Mouse (Mus musculus) liver, adult 2 months (tissue): ENCODE results near the gene Rbm34. TPM values are rescaled to one million over a fixed set of nuclear protein-coding genes. Genes with fewer than 3 reads are reported as not detected.
A peak's percentile ranks its signal among the peaks of the same experiment; 100 is the strongest.

Experiments used
- DNase-seq: peaks from one replicate; pipeline ENCODE4 v3.0.0-alpha.2; 2011; ENCODE audit warnings: low read depth, low spot score; ENCODE audit errors: extremely low read depth
- H3K27ac ChIP-seq: fragments of 200-500 bp; replicated peaks from 2 replicates; pipeline ENCODE4 v1.5.1; 2012; ENCODE audit warnings: low read depth, mild to moderate bottlenecking, control low read depth, inconsistent platforms, low read length; ENCODE audit not compliant: insufficient read depth
- H3K27me3 ChIP-seq: fragments of 200-500 bp; 2 replicates; pipeline ENCODE4 v1.6.1; 2012; ENCODE audit warnings: mild to moderate bottlenecking, moderate library complexity, low read length, inconsistent platforms; ENCODE audit not compliant: control insufficient read depth, insufficient read depth
- H3K36me3 ChIP-seq: fragments of 200-500 bp; 2 replicates; pipeline ENCODE4 v1.6.1; 2012; ENCODE audit warnings: low read length, inconsistent platforms; ENCODE audit not compliant: control insufficient read depth, insufficient read depth
- H3K4me1 ChIP-seq: fragments of 200-500 bp; 2 replicates; pipeline ENCODE4 v1.6.1; 2011; ENCODE audit warnings: low read length; ENCODE audit not compliant: control insufficient read depth, insufficient read depth
- H3K4me3 ChIP-seq: fragments of 200-500 bp; 2 replicates; pipeline ENCODE4 v1.5.1; 2011; ENCODE audit warnings: low read depth, mild to moderate bottlenecking, control low read depth, low read length, moderate library complexity; ENCODE audit not compliant: insufficient read depth
- H3K79me2 ChIP-seq: fragments of 200-500 bp; 2 replicates; pipeline ENCODE4 v1.6.1; 2012; ENCODE audit warnings: inconsistent platforms, mild to moderate bottlenecking, low read length, moderate library complexity; ENCODE audit not compliant: control insufficient read depth, insufficient read depth
- H3K9ac ChIP-seq: fragments of 200-500 bp; 2 replicates; pipeline ENCODE4 v1.6.1; 2012; ENCODE audit warnings: low read depth, mild to moderate bottlenecking, control low read depth, inconsistent platforms, low read length
- CTCF ChIP-seq: fragments of 200-500 bp; IDR thresholded peaks from 2 replicates; pipeline ENCODE4 v1.5.1; 2011; ENCODE audit warnings: low read depth, low read length, control low read depth
- POLR2A ChIP-seq: fragments of 200-500 bp; IDR thresholded peaks from 2 replicates; pipeline ENCODE4 v1.6.1; 2011; ENCODE audit warnings: low read length, control low read depth; ENCODE audit not compliant: insufficient read depth; ENCODE audit errors: extremely low read depth
- WGBS: fragments of 180-500 bp; shearing (Covaris S2); methylation state at CpG from one replicate; pipeline ENCODE4 v1.1.7; 2018; 5-methylcytosine and 5-hydroxymethylcytosine counted together
- polyA plus RNA-seq: library from polyadenylated mRNA; depleted of rRNA; stranded (reverse); fragments of >200 nt; gene quantifications from 2 replicates; pipeline ENCODE4 v1.2.3, GENCODE M21; 2012; rRNA removed
- total RNA-seq: library from RNA; depleted of rRNA; stranded (reverse); fragments of >200 nt; gene quantifications from 2 replicates; pipeline ENCODE4 v1.2.3, GENCODE M21; 2014; rRNA removed

The Rbm34 gene
- 4.8 and 6.4 TPM in 2 replicates for total RNA-seq
- 1.5 and 1.9 TPM in 2 replicates for polyA plus RNA-seq

DNA sequence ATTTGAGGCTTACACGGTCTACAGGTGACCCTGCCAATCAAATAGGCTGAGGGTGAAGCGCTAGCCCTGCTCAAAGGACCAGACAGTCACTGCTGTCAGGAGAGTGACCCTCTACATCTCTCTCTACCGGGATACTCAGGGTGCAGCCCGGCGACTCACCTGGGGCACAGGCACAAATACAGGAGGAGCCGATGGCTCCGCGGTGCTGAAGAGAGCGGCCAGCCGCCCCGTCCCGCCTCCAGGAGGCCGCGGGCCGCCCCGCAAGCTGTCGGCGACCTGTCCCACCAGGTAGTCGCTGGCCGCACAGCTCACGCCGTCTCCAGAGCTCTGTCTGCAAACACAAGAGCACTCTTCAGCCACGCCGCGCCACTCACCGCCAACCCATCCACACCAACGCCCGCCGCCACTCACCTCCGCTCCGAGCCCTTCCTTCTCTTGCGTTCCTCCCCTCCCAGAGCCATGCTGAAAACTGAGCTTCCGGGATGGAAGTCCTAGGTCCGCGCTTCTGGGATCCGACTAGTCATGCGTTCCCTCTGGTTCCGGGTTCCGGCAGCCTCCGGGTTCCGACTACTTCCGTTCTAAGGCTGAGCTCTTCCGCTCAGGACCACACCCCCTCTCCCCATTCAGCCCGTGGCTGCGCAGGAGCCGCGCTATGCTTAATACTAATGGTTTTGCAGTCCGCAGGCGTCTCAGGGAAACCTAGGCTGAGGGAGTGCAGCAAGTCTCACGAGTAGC is at the start of gene Rbm34:
Gene Rbm34 (minus strand): TSS at position 493 of the 735 bp plus-strand sequence.
- H3K36me3 ChIP-seq: peaks cover 7% of the 10 kb centered on the region; the same call in 1 of the 2 replicates
- peaks cover 4% of the 10 kb centered on the region for H3K4me1 ChIP-seq
- TF ChIP-seq POLR2A (peak; percentile 77; the same call in 1 of the 2 replicates), CTCF (no peak)
- H3K79me2 ChIP-seq: peaks cover 6% of the 10 kb centered on the region; the same call in 1 of the 2 replicates
- under 1% methylated on average over 50 of the region's 50 CpGs for WGBS
- H3K27ac ChIP-seq: peak within 1 kb of the TSS; percentile 45
- peak within 1 kb of the TSS; percentile 94 for H3K4me3 ChIP-seq
- peak within 1 kb of the TSS; percentile 91 for H3K9ac ChIP-seq
- H3K27me3 ChIP-seq: no peaks in the 10 kb centered on the region
- peak; percentile 94 for DNase-seq

DNA sequence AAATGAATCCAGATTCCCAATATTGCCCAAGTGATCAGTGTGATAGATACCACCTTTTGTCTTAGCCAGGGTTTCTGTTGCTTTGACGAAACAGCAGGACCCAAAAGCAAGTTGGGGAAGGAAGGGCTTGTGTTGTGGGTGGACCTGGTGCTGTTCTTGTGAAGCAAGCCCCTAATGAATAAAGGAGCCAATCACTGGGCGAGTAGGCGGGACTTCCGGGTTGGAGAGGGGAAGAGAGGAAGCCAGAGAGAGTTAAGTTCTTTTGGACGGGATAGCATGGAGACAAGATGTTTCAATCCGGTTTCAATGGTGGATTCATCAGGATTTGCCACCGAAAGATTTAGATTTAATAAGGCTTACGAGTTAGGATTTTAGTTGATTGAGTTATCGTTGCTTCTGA is 40.8 kb upstream of the Rbm34 start:
- H3K4me3 ChIP-seq: no peak overlapping the region
- H3K4me1 ChIP-seq: no peaks in the 10 kb centered on the region
- H3K27me3 ChIP-seq: no peaks in the 10 kb centered on the region
- TF ChIP-seq CTCF: no peak
- no peak for TF ChIP-seq POLR2A
- DNase-seq: no peak
- no peaks in the 10 kb centered on the region for H3K79me2 ChIP-seq
- no peaks in the 10 kb centered on the region for H3K36me3 ChIP-seq
- 60% methylated on average over 9 of the region's 9 CpGs for WGBS
- H3K9ac ChIP-seq: no peak overlapping the region
- H3K27ac ChIP-seq: no peak overlapping the region

DNA sequence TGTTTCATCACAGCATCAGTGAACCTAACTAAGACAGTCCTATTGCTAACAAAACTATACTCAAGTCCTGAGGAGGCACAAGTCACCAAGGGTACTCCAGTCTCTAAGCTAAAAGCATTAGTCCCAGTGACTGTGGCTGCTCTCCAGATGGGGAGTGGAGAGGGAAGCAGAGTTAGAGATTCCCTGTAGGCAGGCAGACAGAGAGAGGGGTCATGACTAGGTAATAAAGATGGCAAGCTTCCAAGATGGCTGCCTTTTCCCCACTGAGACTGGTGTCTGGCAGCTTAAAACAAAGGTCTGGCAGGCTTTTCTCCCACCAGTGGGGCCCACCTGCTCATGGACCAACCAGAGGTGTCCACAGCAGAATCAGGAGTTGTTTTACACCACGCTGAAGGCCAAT is 23.6 kb upstream of the Rbm34 start:
- no peak overlapping the region for H3K4me3 ChIP-seq
- H3K79me2 ChIP-seq: no peaks in the 10 kb centered on the region
- DNase-seq: no peak
- no peaks in the 10 kb centered on the region for H3K27me3 ChIP-seq
- H3K36me3 ChIP-seq: no peaks in the 10 kb centered on the region
- WGBS: 85% methylated on average over 1 of the region's 1 CpGs
- no peak overlapping the region for H3K9ac ChIP-seq
- H3K27ac ChIP-seq: no peak overlapping the region
- TF ChIP-seq CTCF: no peak
- no peak for TF ChIP-seq POLR2A
- no peaks in the 10 kb centered on the region for H3K4me1 ChIP-seq

DNA sequence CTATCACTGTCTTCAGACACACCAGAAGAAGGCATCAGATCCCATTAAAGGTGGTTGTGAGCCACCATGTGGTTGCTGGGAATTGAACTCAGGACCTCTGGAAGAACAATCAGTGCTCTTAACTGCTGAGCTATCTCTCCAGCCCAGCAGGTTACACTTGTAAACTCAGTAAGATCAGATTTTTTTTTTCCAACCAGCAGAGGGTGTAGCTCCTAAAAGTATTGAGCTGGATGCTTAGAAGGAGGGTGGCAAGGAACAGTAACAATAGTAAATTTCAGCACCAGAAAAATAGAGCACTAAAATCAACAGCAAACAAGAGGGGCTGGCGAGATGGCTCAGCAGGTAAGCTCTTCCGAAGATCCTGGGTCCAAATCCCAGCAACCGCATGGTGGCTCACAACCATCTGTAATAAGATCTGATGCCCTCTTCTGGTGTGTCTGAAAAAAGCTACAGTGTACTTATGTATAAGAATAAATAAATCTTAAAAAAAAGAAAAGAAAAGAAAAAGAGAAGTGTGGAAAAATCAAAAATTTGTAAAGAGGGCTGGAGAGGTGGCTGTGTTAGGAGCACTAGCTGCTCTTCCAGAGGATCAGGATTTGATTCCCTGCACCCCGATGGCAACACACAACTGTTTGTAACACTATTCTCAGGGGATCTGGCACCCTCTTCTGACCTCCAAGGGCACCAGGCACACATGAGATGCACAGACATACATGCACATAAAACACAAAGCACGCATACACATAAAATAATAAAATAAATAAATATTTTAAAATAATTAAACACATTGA is 18.7 kb upstream of the Rbm34 start:
- WGBS: 87% methylated on average over 5 of the region's 5 CpGs
- Histone ChIP-seq H3K27ac (no peak overlapping the region), H3K9ac (no peak overlapping the region), H3K4me1 (no peaks in the 10 kb centered on the region), H3K79me2 (no peaks in the 10 kb centered on the region), H3K4me3 (no peak overlapping the region), H3K36me3 (no peaks in the 10 kb centered on the region), H3K27me3 (no peaks in the 10 kb centered on the region)
- no peak for DNase-seq
- TF ChIP-seq POLR2A (no peak), CTCF (no peak)

DNA sequence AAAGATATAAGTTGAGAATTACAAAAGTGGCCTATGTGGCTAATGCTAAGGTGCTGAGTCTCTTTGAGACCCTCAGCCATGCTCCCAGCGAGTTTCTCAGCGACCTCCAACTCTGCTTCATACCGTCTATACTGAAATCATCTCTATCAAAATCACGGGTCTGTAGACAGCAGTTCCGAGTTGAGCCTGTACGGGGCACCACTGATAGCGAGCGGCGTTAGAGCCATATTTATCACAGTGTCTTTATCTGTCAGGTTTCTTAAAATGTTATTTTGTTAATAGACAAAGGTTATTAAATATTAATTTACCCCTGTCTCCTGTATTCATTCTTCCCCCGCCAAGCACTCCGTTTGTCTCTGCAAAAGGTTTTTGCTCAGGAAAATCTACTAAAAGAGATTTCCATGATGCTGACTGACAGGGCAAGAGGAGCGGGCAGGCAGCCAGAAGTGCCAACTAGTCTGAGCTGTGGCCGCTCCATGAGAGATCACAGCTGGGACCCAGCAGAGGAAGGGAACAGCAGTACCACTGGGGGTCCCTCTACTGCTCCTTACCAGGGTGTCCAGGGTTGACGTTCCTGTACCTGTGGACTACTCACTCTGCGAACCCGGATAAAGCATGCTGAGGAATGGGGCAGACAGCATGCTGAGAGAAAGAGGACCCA is 17.6 kb upstream of the Rbm34 start:
- H3K27me3 ChIP-seq: no peaks in the 10 kb centered on the region
- no peaks in the 10 kb centered on the region for H3K36me3 ChIP-seq
- no peak for DNase-seq
- no peaks in the 10 kb centered on the region for H3K79me2 ChIP-seq
- H3K4me1 ChIP-seq: no peaks in the 10 kb centered on the region
- TF ChIP-seq POLR2A (no peak), CTCF (no peak)
- no peak overlapping the region for H3K27ac ChIP-seq
- no peak overlapping the region for H3K4me3 ChIP-seq
- H3K9ac ChIP-seq: no peak overlapping the region
- 82% methylated on average over 16 of the region's 16 CpGs for WGBS
